Mouse (Mus musculus) WW6 (cell line): Measurements from ENCODE around the gene Tmem131l.
"Not testable (repeated sequence)": the region's sequence is repeated elsewhere in the genome, so short reads cannot be mapped to it uniquely, and the experiment has no call there.

Source experiments
- DNase-seq: peaks from one replicate; pipeline ENCODE4 v3.0.0-alpha.2; 2013; ENCODE audit warnings: low read depth, low spot score

Tmem131l gene

GRCm38 (mm10) chr3:83915768-83916496 lies 124.0 kb downstream of the Tmem131l start:
- DNase-seq = peak; percentile 29

GRCm38 (mm10) chr3:83915102-83915501 lies 124.9 kb downstream of the Tmem131l start:
- no peak for DNase-seq

- no peak for DNase-seq
These were observed 129.3 kb downstream of the Tmem131l start for GRCm38 (mm10) chr3:83910707-83911106.

GRCm38 (mm10) chr3:83906185-83906584 lies 133.8 kb downstream of the Tmem131l start:
- no peak for DNase-seq

- no peak for DNase-seq
These were observed 134.8 kb downstream of the Tmem131l start for GRCm38 (mm10) chr3:83905161-83905560.

- no peak for DNase-seq
These were observed 135.6 kb downstream of the Tmem131l start for GRCm38 (mm10) chr3:83904176-83904958.

GRCm38 (mm10) chr3:83902943-83903342 lies 137.0 kb downstream of the Tmem131l start:
- no peak for DNase-seq

GRCm38 (mm10) chr3:83902459-83902858 lies 137.5 kb downstream of the Tmem131l start:
- no peak for DNase-seq

- no peak for DNase-seq
These were observed 139.1 kb downstream of the Tmem131l start for GRCm38 (mm10) chr3:83900756-83901373.

- DNase-seq = peak; percentile 11
These were observed 140.4 kb downstream of the Tmem131l start for GRCm38 (mm10) chr3:83899556-83899955.

- no peak for DNase-seq
These were observed 141.7 kb downstream of the Tmem131l start for GRCm38 (mm10) chr3:83898246-83898645.

GRCm38 (mm10) chr3:83895811-83896210 lies 144.2 kb downstream of the Tmem131l start:
- no peak for DNase-seq

GRCm38 (mm10) chr3:83895111-83895510 lies 144.9 kb downstream of the Tmem131l start:
- no peak for DNase-seq

- no peak for DNase-seq
These were observed 154.8 kb downstream of the Tmem131l start for GRCm38 (mm10) chr3:83885163-83885562.

GRCm38 (mm10) chr3:83879261-83880050 lies 160.5 kb downstream of the Tmem131l start:
- DNase-seq = not testable (repeated sequence)

- no peak for DNase-seq
These were observed 161.2 kb downstream of the Tmem131l start for GRCm38 (mm10) chr3:83878801-83879200.

- DNase-seq = no peak
These were observed 163.7 kb downstream of the Tmem131l start for GRCm38 (mm10) chr3:83876299-83876698.

GRCm38 (mm10) chr3:83875078-83875477 lies 164.9 kb downstream of the Tmem131l start:
- DNase-seq = not testable (repeated sequence)

- DNase-seq = not testable (repeated sequence)
These were observed 167.1 kb downstream of the Tmem131l start for GRCm38 (mm10) chr3:83872853-83873252.

- not testable (repeated sequence) for DNase-seq
These were observed 168.0 kb downstream of the Tmem131l start for GRCm38 (mm10) chr3:83871962-83872361.

GRCm38 (mm10) chr3:83871559-83871958 lies 168.4 kb downstream of the Tmem131l start:
- not testable (repeated sequence) for DNase-seq
